Mouse (Mus musculus): Measurements from ENCODE around the gene Mcrs1. TPM values are rescaled to one million over a fixed set of nuclear protein-coding genes. Genes with fewer than 3 reads are reported as not detected.

The Mcrs1 gene
- polyA plus RNA-seq (2015; fragmentation: Nextera tagmentation; extraction: Ambion mirVana): 119 and 125 TPM in 2 replicates

DNA sequence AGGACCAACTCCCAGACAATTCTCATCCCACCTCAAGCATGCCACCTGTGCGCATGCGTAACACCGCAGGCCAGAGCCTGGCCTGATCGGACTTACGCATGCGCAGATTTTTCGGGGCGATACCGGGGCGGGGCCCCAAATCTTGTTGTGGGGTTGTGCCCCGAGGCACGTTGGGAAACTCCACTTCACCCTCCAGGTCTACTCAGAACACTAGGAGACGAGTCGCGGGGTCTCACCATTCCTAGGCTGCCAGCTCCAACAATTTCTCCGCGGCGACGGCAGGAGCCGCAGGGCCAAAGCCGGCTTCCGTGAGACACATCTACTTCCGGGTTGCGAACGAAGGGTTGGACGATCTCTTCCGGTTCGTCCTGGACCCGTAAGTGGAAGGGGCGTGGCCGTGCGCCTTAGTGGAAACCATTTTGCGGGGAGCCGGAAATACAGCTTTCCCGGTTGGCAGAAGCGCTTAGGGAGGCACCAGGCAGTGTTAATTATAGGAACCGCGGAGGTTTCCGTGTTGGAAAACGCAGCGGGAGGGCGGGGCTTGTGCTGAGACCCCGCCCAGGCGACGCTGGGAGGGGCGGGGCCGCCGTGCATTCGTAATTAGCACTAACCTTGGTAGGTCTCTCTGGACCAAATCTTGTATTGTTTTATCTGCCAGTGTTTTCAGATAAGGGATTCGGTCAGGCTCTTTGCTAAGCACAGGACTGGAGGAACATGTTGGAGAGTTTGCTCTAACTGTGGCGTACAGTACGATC is at the start of gene Mcrs1:
Gene Mcrs1 (minus strand): TSS at position 336 of the 755 bp plus-strand sequence.
- Histone ChIP-seq H3K4me1 (peaks cover 16% of the 10 kb centered on the region; the same call in 1 of the 2 replicates), H3K9me3 (replicated peaks) (no peaks in the 10 kb centered on the region), H3K27ac (replicated peaks) (peak within 1 kb of the TSS; percentile 99), H3K9ac (peak within 1 kb of the TSS; percentile 62), H3K27me3 (no peaks in the 10 kb centered on the region), H3K4me2 (replicated peaks) (peak within 1 kb of the TSS; percentile 70), H3K4me3 (replicated peaks) (peak within 1 kb of the TSS; percentile 74), H3K36me3 (peaks cover 18% of the 10 kb centered on the region)
- ATAC-seq (ENCODE audit: insufficient number of reproducible peaks, low FRiP score, low TSS enrichment, low read depth): peak; percentile 94
- WGBS: under 1% methylated on average over 52 of the region's 52 CpGs

DNA sequence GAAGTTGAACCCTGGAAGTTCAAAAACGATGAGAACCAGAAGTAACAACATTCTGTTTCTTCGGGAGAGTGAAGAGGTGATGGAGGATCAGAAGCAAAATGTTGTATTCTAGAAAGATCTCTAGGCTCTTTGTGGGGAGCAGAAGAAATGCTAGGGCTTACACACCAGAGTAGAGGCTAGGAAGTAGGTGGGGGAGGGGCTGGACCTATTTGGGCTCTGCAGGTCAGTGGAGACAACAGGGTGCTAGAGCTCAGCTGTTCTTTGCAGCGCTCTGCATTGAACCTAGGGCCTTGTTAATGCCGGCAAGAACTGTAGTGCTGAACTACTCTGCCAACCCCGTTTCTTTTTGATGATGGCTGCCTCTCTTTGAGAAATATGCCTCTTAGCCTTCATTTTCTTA is 44.5 kb upstream of the Mcrs1 start:
- no peak for ATAC-seq (ENCODE audit: insufficient number of reproducible peaks, low FRiP score, low TSS enrichment, low read depth)
- Histone ChIP-seq H3K27me3 (no peaks in the 10 kb centered on the region), H3K9ac (0 out of 2 replicates have a peak overlapping the region, but pooled peaks have one; percentile 51), H3K36me3 (no peaks in the 10 kb centered on the region), H3K9me3 (replicated peaks) (no peaks in the 10 kb centered on the region), H3K4me1 (peaks cover 17% of the 10 kb centered on the region; the same call in 1 of the 2 replicates), H3K27ac (replicated peaks) (peak overlapping the region; percentile 93), H3K4me2 (replicated peaks) (peak overlapping the region; percentile 73), H3K4me3 (replicated peaks) (peak overlapping the region; percentile 73)
- WGBS: 41% methylated on average over 5 of the region's 5 CpGs

DNA sequence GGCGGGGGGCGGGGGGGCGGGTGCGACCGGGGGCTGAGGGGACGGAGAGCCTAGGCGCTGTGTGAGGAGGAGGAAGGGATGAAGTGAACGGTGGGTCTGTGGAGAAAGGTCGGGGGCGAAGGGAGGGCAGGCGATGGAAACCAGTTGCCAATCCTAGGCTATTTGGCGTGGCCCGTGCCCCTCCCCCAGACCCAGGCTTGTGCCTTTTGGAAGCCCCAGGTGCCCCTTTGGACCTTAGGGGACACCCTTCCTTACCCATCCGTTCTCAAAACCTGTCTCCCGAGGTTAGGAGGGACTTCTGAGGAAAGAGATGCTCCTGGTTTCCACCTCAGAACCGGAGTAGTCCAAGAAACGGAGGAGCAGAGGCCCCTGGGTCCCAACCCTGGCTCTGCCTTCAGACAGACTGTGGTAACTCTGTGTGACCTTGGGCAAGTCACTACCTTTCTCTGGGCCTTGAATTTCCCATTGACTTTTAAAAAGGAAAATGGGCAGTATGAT is 43.8 kb upstream of the Mcrs1 start, which contains the start of gene Fam186b:
Gene Fam186b (minus strand): TSS at position 405 of the 498 bp plus-strand sequence.
- no peaks in the 10 kb centered on the region for H3K36me3 ChIP-seq
- H3K9ac ChIP-seq: peak within 1 kb of the TSS; percentile 51
- WGBS: under 1% methylated on average over 17 of the region's 17 CpGs
- H3K27ac ChIP-seq (replicated peaks): peak within 1 kb of the TSS; percentile 93
- H3K4me2 ChIP-seq (replicated peaks): peak within 1 kb of the TSS; percentile 73
- no peaks in the 10 kb centered on the region for H3K9me3 ChIP-seq (replicated peaks)
- H3K4me3 ChIP-seq (replicated peaks): peak within 1 kb of the TSS; percentile 73
- ATAC-seq (ENCODE audit: insufficient number of reproducible peaks, low FRiP score, low TSS enrichment, low read depth): no peak; the same call in 1 of the 2 replicates
- no peaks in the 10 kb centered on the region for H3K27me3 ChIP-seq
- peaks cover 17% of the 10 kb centered on the region; the same call in 1 of the 2 replicates for H3K4me1 ChIP-seq

DNA sequence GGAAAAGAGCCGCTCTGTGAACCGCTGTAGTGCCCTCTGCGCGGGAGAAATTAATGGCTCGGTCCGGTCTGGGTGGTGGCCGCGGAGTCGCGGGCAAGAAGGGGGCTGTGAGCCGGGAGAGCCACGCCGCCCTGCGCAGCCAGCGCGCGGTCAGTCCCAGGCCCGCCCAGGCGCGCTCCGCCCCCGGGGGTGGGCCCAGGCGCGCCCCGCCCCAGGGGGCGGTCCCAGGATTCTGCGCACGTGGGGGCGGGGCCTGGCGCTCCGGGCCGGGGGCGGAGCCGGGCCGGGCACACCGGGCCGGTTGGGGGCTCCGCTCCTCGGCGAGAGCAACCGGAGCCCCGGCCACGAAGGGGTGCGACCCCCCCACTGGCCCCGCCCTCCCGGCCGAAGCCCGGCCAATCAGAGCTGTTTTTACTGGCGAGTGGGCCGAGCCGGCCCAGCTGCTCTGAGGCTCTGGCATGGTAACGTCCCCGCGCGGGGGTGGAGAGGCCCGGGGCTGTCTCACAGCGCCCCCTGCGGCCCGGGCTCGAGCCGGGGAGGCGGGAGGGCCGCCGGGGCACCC is 43.1 kb upstream of the Mcrs1 start, which contains the start of gene Prpf40b:
Gene Prpf40b (plus strand): TSS at position 275 of the 562 bp plus-strand sequence.
- Histone ChIP-seq H3K4me3 (replicated peaks) (peak within 1 kb of the TSS; percentile 73), H3K27me3 (no peaks in the 10 kb centered on the region), H3K36me3 (no peaks in the 10 kb centered on the region), H3K4me1 (peaks cover 17% of the 10 kb centered on the region; the same call in 1 of the 2 replicates), H3K27ac (replicated peaks) (peak within 1 kb of the TSS; percentile 93), H3K9ac (peak within 1 kb of the TSS; percentile 51), H3K4me2 (replicated peaks) (peak within 1 kb of the TSS; percentile 73), H3K9me3 (replicated peaks) (no peaks in the 10 kb centered on the region)
- peak; percentile 95 for ATAC-seq (ENCODE audit: insufficient number of reproducible peaks, low FRiP score, low TSS enrichment, low read depth)
- WGBS: under 1% methylated on average over 53 of the region's 64 CpGs

DNA sequence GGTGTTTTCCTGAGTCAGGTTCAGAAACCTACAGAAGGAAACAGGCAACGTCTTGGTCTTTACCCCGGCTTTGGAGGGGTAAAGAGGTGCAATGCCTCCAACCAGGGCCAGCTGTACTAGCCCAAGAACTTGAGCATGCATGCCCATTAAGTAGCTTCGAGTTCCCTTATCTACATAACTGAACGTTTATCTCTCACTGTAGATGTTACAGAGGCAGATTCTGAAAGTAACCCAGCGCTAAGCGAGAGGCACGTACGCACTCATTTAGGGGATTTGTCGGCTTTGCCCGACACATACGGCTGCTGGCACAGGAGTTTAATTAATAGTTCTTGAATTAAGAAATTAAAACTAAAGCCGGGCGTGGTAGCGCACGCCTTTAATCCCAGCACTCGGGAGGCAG is 42.5 kb upstream of the Mcrs1 start:
- H3K4me2 ChIP-seq (replicated peaks): peak overlapping the region; percentile 73
- no peaks in the 10 kb centered on the region for H3K27me3 ChIP-seq
- 21% methylated on average over 16 of the region's 16 CpGs for WGBS
- no peak for ATAC-seq (ENCODE audit: insufficient number of reproducible peaks, low FRiP score, low TSS enrichment, low read depth)
- no peaks in the 10 kb centered on the region for H3K36me3 ChIP-seq
- H3K27ac ChIP-seq (replicated peaks): peak overlapping the region; percentile 93
- peak overlapping the region; percentile 73 for H3K4me3 ChIP-seq (replicated peaks)
- H3K4me1 ChIP-seq: peaks cover 17% of the 10 kb centered on the region; the same call in 1 of the 2 replicates
- H3K9ac ChIP-seq: peak overlapping the region; percentile 37; the same call in 1 of the 2 replicates
- no peaks in the 10 kb centered on the region for H3K9me3 ChIP-seq (replicated peaks)

DNA sequence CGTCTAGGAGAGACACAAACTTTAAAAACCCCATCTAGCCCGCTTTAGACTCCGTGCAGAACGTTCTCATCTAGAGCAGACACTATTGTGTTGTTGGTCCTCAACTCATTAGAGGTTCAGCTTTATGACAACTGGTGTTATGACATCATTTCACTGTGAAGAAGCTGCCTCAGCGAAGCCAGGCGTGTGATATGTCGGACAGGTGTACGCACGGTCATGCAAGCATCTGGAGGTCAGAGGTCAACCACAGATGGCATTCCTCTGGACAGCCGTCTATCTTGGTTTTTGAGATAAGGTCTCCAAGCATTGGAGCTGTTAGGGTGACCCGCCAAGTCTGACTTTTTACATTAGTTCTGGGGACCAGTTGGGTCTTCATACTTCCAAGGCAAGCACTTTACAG is 38.8 kb upstream of the Mcrs1 start:
- 83% methylated on average over 11 of the region's 11 CpGs for WGBS
- Histone ChIP-seq H3K9me3 (replicated peaks) (no peaks in the 10 kb centered on the region), H3K4me3 (replicated peaks) (no peak overlapping the region), H3K9ac (no peak overlapping the region), H3K27me3 (no peaks in the 10 kb centered on the region), H3K4me2 (replicated peaks) (no peak overlapping the region), H3K27ac (replicated peaks) (no peak overlapping the region), H3K4me1 (peaks cover 7% of the 10 kb centered on the region; the same call in 1 of the 2 replicates), H3K36me3 (no peaks in the 10 kb centered on the region)
- no peak for ATAC-seq (ENCODE audit: insufficient number of reproducible peaks, low FRiP score, low TSS enrichment, low read depth)

DNA sequence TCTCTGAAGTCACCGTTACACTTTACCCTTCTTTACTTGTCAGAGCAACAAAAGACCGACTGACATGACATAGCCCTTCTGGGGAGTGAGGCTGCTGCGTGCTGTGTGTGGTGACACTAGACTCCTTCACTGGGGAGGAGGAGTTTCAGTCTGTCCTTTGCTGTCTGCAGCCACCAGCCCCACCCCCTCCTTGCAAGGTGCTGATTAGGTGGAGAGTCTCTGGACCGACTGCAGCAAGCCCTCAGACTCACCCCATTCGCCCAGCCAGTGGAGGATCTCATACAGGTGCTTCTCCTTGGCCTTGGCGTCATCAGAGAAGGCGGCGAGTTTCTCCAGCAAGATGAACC is 33.4 kb upstream of the Mcrs1 start:
- no peak for ATAC-seq (ENCODE audit: insufficient number of reproducible peaks, low FRiP score, low TSS enrichment, low read depth)
- H3K27me3 ChIP-seq: no peaks in the 10 kb centered on the region
- H3K9me3 ChIP-seq (replicated peaks): no peaks in the 10 kb centered on the region
- no peak overlapping the region for H3K4me3 ChIP-seq (replicated peaks)
- no peak overlapping the region for H3K4me2 ChIP-seq (replicated peaks)
- no peak overlapping the region for H3K27ac ChIP-seq (replicated peaks)
- H3K36me3 ChIP-seq: no peaks in the 10 kb centered on the region
- no peak overlapping the region for H3K9ac ChIP-seq
- H3K4me1 ChIP-seq: no peaks in the 10 kb centered on the region
- WGBS: 54% methylated on average over 8 of the region's 8 CpGs

DNA sequence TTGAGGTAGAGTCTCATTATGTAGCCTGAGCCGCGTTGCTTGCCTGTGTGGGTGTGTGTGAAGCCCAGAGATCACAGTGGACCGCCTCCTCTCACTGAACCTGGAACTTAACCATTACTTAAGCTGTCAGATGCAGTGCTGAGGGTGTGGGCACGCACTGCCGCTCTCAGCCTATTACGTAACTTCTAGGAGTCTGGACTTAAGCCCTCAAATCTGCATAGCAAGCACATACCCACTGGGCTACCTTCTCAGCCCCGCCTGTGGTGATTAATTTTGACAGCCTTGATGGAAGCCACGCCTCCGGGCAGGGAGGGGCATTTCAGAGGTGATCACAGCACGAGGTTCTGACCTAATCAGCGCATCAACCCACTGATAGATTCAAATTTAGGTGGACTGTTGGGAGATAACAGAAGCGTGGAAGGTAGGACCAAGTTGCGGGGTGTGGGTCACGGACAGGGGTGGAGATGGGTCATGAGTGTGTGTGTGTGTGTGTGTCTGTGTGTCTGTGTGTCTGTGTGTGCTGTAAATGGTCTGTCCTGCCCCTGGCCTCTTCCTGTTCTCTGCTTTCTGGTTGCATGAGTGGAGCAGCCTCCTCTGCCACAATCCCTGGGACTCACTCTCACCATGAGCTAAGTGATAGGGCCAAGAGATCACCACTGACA is 32.9 kb upstream of the Mcrs1 start:
- Histone ChIP-seq H3K4me3 (replicated peaks) (no peak overlapping the region), H3K4me2 (replicated peaks) (no peak overlapping the region), H3K36me3 (no peaks in the 10 kb centered on the region), H3K27ac (replicated peaks) (no peak overlapping the region), H3K9me3 (replicated peaks) (no peaks in the 10 kb centered on the region), H3K9ac (no peak overlapping the region), H3K27me3 (no peaks in the 10 kb centered on the region), H3K4me1 (no peaks in the 10 kb centered on the region)
- peak; percentile 36; the same call in 1 of the 2 replicates for ATAC-seq (ENCODE audit: insufficient number of reproducible peaks, low FRiP score, low TSS enrichment, low read depth)
- 44% methylated on average over 14 of the region's 14 CpGs for WGBS

DNA sequence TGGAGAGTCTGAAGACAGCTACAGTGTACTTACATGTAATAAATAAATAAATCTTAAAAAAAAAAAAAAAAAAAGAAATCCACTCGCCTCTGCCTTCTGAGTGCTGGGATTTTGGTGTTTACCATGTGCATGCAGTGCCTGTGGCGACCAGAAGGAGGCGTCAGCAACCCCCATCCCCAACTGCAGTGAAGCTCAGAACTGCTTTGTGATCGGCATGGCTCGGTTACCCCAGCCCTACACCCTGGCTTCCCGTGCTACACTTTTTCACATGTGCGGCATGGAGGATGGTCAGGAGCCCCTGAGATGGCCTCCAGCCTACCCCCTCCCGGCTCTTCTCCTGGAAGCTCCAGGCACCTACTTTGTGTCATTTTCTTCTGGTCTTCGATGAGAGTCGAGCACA is 31.7 kb upstream of the Mcrs1 start:
- ATAC-seq (ENCODE audit: insufficient number of reproducible peaks, low FRiP score, low TSS enrichment, low read depth): no peak
- H3K9me3 ChIP-seq (replicated peaks): no peaks in the 10 kb centered on the region
- no peaks in the 10 kb centered on the region for H3K4me1 ChIP-seq
- no peak overlapping the region for H3K4me3 ChIP-seq (replicated peaks)
- H3K27ac ChIP-seq (replicated peaks): no peak overlapping the region
- no peaks in the 10 kb centered on the region for H3K36me3 ChIP-seq
- H3K4me2 ChIP-seq (replicated peaks): no peak overlapping the region
- no peaks in the 10 kb centered on the region for H3K27me3 ChIP-seq
- WGBS: 67% methylated on average over 10 of the region's 10 CpGs
- no peak overlapping the region for H3K9ac ChIP-seq

DNA sequence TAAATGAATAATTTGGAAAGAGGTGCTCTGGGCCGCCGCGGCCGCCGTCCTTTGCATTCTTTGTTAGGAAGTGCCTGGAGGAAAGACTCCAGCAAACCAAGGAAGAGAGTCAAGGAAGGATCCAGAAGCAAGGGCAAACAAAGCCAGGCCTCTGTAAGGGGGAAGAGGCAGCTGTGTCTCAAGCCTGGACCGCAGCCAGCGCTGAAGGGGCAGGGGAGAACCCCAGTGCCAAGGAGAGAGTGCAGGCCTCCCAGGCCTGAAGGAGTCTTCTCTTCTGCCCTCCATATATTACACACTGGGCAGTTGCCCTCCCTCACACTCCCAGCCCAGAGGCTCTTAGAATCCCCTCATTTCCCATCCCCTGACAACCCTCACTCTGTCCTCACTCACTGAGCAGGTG is 26.5 kb upstream of the Mcrs1 start:
- no peak overlapping the region for H3K4me2 ChIP-seq (replicated peaks)
- H3K4me1 ChIP-seq: no peaks in the 10 kb centered on the region
- H3K27me3 ChIP-seq: no peaks in the 10 kb centered on the region
- no peak overlapping the region for H3K4me3 ChIP-seq (replicated peaks)
- H3K36me3 ChIP-seq: no peaks in the 10 kb centered on the region
- H3K9ac ChIP-seq: no peak overlapping the region
- no peak; the same call in 1 of the 2 replicates for ATAC-seq (ENCODE audit: insufficient number of reproducible peaks, low FRiP score, low TSS enrichment, low read depth)
- no peak overlapping the region for H3K27ac ChIP-seq (replicated peaks)
- no peaks in the 10 kb centered on the region for H3K9me3 ChIP-seq (replicated peaks)
- 82% methylated on average over 7 of the region's 7 CpGs for WGBS

DNA sequence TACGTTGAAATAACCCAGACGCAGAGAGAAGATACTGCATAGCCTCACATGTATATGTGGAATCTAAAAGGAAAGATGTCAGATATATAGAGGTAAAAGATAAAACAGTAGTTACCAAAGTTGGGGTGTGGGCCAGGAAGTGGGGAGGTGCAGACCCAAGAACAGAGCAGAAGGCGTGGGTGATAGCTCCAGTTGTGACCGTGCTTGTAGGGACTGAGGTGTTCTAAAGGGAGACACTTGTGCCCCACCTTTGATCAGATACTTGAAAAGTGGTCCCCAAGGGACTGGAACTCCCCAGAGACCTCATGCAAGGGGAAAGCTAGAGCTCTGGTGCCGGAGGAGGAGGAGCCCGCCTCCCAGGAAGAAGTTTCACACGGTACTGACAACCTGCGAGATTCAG is 24.3 kb upstream of the Mcrs1 start:
- no peak overlapping the region for H3K9ac ChIP-seq
- no peak overlapping the region for H3K27ac ChIP-seq (replicated peaks)
- no peaks in the 10 kb centered on the region for H3K27me3 ChIP-seq
- H3K4me1 ChIP-seq: peaks cover 3% of the 10 kb centered on the region; the same call in 1 of the 2 replicates
- H3K9me3 ChIP-seq (replicated peaks): no peaks in the 10 kb centered on the region
- no peak for ATAC-seq (ENCODE audit: insufficient number of reproducible peaks, low FRiP score, low TSS enrichment, low read depth)
- no peak overlapping the region for H3K4me3 ChIP-seq (replicated peaks)
- no peak overlapping the region for H3K4me2 ChIP-seq (replicated peaks)
- H3K36me3 ChIP-seq: no peaks in the 10 kb centered on the region
- WGBS: 91% methylated on average over 8 of the region's 8 CpGs

All from embryonic facial prominence, embryonic 15.5 days (tissue).